Mouse (Mus musculus) stomach, embryonic 15.5 days (tissue): ENCODE measurements at regions not wholly inside any gene's neighbourhood (a gene's known extent, or its start where the extent isn't known, plus 50 kb on each side); places are given as distances from the start of the nearest gene placed in this dataset.

Source experiments
- ATAC-seq: fragments of 200-750 bp; cut with Nextera tagmentation; 2 replicates; pipeline ENCODE4 v1.8.0; 2017; ENCODE audit warnings: low read depth, moderate number of reproducible peaks, moderate TSS enrichment; ENCODE audit not compliant: insufficient read depth, low FRiP score
- H3K27ac ChIP-seq: fragments of 300-500 bp; sonication (generic); 2 replicates; pipeline ENCODE4 v1.5.1; 2015; ENCODE audit warnings: mild to moderate bottlenecking, inconsistent platforms
- H3K27me3 ChIP-seq: fragments of 300-500 bp; sonication (generic); replicated peaks from 2 replicates; pipeline ENCODE4 v1.6.1; 2015; ENCODE audit warnings: inconsistent platforms
- H3K36me3 ChIP-seq: fragments of 300-500 bp; sonication (generic); 2 replicates; pipeline ENCODE4 v1.6.1; 2015; ENCODE audit warnings: inconsistent platforms
- H3K4me1 ChIP-seq: fragments of 300-500 bp; sonication (generic); 2 replicates; pipeline ENCODE4 v1.6.1; 2015; ENCODE audit warnings: inconsistent platforms
- H3K4me2 ChIP-seq: fragments of 300-500 bp; sonication (generic); 2 replicates; pipeline ENCODE4 v1.6.1; 2015; ENCODE audit warnings: mild to moderate bottlenecking, inconsistent platforms
- H3K4me3 ChIP-seq: fragments of 300-500 bp; sonication (generic); replicated peaks from 2 replicates; pipeline ENCODE4 v1.5.1; 2015; ENCODE audit warnings: inconsistent platforms
- H3K9ac ChIP-seq: fragments of 300-500 bp; sonication (generic); 2 replicates; pipeline ENCODE4 v1.6.1; 2015; ENCODE audit warnings: inconsistent platforms
- H3K9me3 ChIP-seq: fragments of 300-500 bp; sonication (generic); 2 replicates; pipeline ENCODE4 v1.6.1; 2016; ENCODE audit warnings: inconsistent platforms
- WGBS: fragments of 180-500 bp; shearing (Covaris S2); methylation state at CpG from one replicate; pipeline ENCODE4 v1.1.7; 2015; 5-methylcytosine and 5-hydroxymethylcytosine counted together

- ATAC-seq: no peak
These were observed 431.3 kb downstream of the Ipmk start for GRCm38 (mm10) chr10:71778903-71779302.

GRCm38 (mm10) chr10:71789241-71789640 is 441.7 kb downstream of the Ipmk start:
- no peaks in the 10 kb centered on the region for H3K4me1 ChIP-seq
- no peaks in the 10 kb centered on the region for H3K27me3 ChIP-seq
- no peak overlapping the region for H3K4me3 ChIP-seq
- ATAC-seq: no peak
- H3K9me3 ChIP-seq: no peaks in the 10 kb centered on the region
- H3K9ac ChIP-seq: no peak overlapping the region
- H3K27ac ChIP-seq: no peak overlapping the region
- no peaks in the 10 kb centered on the region for H3K36me3 ChIP-seq
- no peak overlapping the region for H3K4me2 ChIP-seq
- WGBS: 58% methylated on average over 1 of the region's 1 CpGs

More at GRCm38 (mm10) chr10:71778903-71779302, 431.3 kb downstream of the Ipmk start:
- no peaks in the 10 kb centered on the region for H3K27me3 ChIP-seq
- H3K4me3 ChIP-seq: no peak overlapping the region
- H3K27ac ChIP-seq: no peak overlapping the region
- no peak overlapping the region for H3K9ac ChIP-seq
- H3K9me3 ChIP-seq: no peaks in the 10 kb centered on the region
- 93% methylated on average over 7 of the region's 7 CpGs for WGBS
- no peaks in the 10 kb centered on the region for H3K4me1 ChIP-seq
- no peak overlapping the region for H3K4me2 ChIP-seq
- no peaks in the 10 kb centered on the region for H3K36me3 ChIP-seq

GRCm38 (mm10) chr10:71789936-71790335 is 442.4 kb downstream of the Ipmk start:
- Histone ChIP-seq H3K9ac (no peak overlapping the region), H3K27ac (no peak overlapping the region), H3K9me3 (no peaks in the 10 kb centered on the region), H3K4me2 (no peak overlapping the region), H3K4me1 (no peaks in the 10 kb centered on the region), H3K4me3 (no peak overlapping the region), H3K36me3 (no peaks in the 10 kb centered on the region), H3K27me3 (no peaks in the 10 kb centered on the region)
- no peak for ATAC-seq
- 79% methylated on average over 1 of the region's 1 CpGs for WGBS

GRCm38 (mm10) chr10:71798638-71799037 is 451.1 kb downstream of the Ipmk start:
- Histone ChIP-seq H3K27ac (no peak overlapping the region), H3K9me3 (no peaks in the 10 kb centered on the region), H3K4me3 (no peak overlapping the region), H3K4me1 (no peaks in the 10 kb centered on the region), H3K36me3 (no peaks in the 10 kb centered on the region), H3K27me3 (no peaks in the 10 kb centered on the region), H3K9ac (no peak overlapping the region), H3K4me2 (no peak overlapping the region)
- ATAC-seq: no peak
- WGBS: 82% methylated on average over 2 of the region's 2 CpGs

GRCm38 (mm10) chr10:71802457-71802856 is 454.9 kb downstream of the Ipmk start:
- no peak for ATAC-seq

GRCm38 (mm10) chr10:71832633-71833032 is 485.1 kb downstream of the Ipmk start:
- 67% methylated on average over 2 of the region's 2 CpGs for WGBS

More at GRCm38 (mm10) chr10:71802457-71802856, 454.9 kb downstream of the Ipmk start:
- H3K9me3 ChIP-seq: no peaks in the 10 kb centered on the region
- no peak overlapping the region for H3K9ac ChIP-seq
- H3K36me3 ChIP-seq: no peaks in the 10 kb centered on the region
- H3K27me3 ChIP-seq: no peaks in the 10 kb centered on the region
- 69% methylated on average over 3 of the region's 3 CpGs for WGBS
- H3K27ac ChIP-seq: no peak overlapping the region
- H3K4me3 ChIP-seq: no peak overlapping the region
- no peaks in the 10 kb centered on the region for H3K4me1 ChIP-seq
- no peak overlapping the region for H3K4me2 ChIP-seq

GRCm38 (mm10) chr10:71835018-71835417 is 487.5 kb downstream of the Ipmk start:
- H3K4me2 ChIP-seq: no peak overlapping the region
- H3K27me3 ChIP-seq: no peaks in the 10 kb centered on the region
- H3K36me3 ChIP-seq: no peaks in the 10 kb centered on the region
- H3K9ac ChIP-seq: no peak overlapping the region
- no peaks in the 10 kb centered on the region for H3K4me1 ChIP-seq
- no peak overlapping the region for H3K4me3 ChIP-seq
- no peak for ATAC-seq
- no peaks in the 10 kb centered on the region for H3K9me3 ChIP-seq
- WGBS: 60% methylated on average over 1 of the region's 1 CpGs
- H3K27ac ChIP-seq: no peak overlapping the region

More at GRCm38 (mm10) chr10:71832633-71833032, 485.1 kb downstream of the Ipmk start:
- no peaks in the 10 kb centered on the region for H3K9me3 ChIP-seq
- H3K4me2 ChIP-seq: no peak overlapping the region
- H3K27me3 ChIP-seq: no peaks in the 10 kb centered on the region
- no peak overlapping the region for H3K9ac ChIP-seq
- H3K4me3 ChIP-seq: no peak overlapping the region
- ATAC-seq: no peak
- H3K27ac ChIP-seq: no peak overlapping the region
- H3K4me1 ChIP-seq: no peaks in the 10 kb centered on the region
- no peaks in the 10 kb centered on the region for H3K36me3 ChIP-seq

- no peaks in the 10 kb centered on the region for H3K4me1 ChIP-seq
- H3K27me3 ChIP-seq: no peaks in the 10 kb centered on the region
- H3K4me2 ChIP-seq: no peak overlapping the region
- WGBS: 70% methylated on average over 4 of the region's 4 CpGs
- no peak overlapping the region for H3K9ac ChIP-seq
- H3K9me3 ChIP-seq: no peaks in the 10 kb centered on the region
- H3K4me3 ChIP-seq: no peak overlapping the region
- H3K36me3 ChIP-seq: no peaks in the 10 kb centered on the region
- no peak for ATAC-seq
- no peak overlapping the region for H3K27ac ChIP-seq
These were observed 509.5 kb downstream of the Ipmk start for GRCm38 (mm10) chr10:71857089-71857488.

GRCm38 (mm10) chr10:71857518-71857973 is 510.0 kb downstream of the Ipmk start:
- H3K27ac ChIP-seq: no peak overlapping the region
- no peaks in the 10 kb centered on the region for H3K27me3 ChIP-seq
- no peak overlapping the region for H3K4me2 ChIP-seq
- ATAC-seq: peak; percentile 47; the same call in 1 of the 2 replicates
- no peaks in the 10 kb centered on the region for H3K4me1 ChIP-seq
- no peaks in the 10 kb centered on the region for H3K36me3 ChIP-seq
- no peak overlapping the region for H3K4me3 ChIP-seq
- 17% methylated on average over 8 of the region's 8 CpGs for WGBS
- no peaks in the 10 kb centered on the region for H3K9me3 ChIP-seq
- no peak overlapping the region for H3K9ac ChIP-seq

- Histone ChIP-seq H3K4me2 (no peak overlapping the region), H3K4me1 (no peaks in the 10 kb centered on the region), H3K36me3 (no peaks in the 10 kb centered on the region), H3K4me3 (no peak overlapping the region), H3K27me3 (no peaks in the 10 kb centered on the region), H3K27ac (no peak overlapping the region), H3K9ac (no peak overlapping the region), H3K9me3 (no peaks in the 10 kb centered on the region)
- WGBS: 54% methylated on average over 2 of the region's 2 CpGs
- ATAC-seq: no peak
These were observed 546.2 kb downstream of the Ipmk start for GRCm38 (mm10) chr10:71893726-71894125.

GRCm38 (mm10) chr10:71905029-71905428 is 557.5 kb downstream of the Ipmk start:
- H3K9me3 ChIP-seq: no peaks in the 10 kb centered on the region
- no peak overlapping the region for H3K4me3 ChIP-seq
- H3K4me2 ChIP-seq: no peak overlapping the region
- H3K36me3 ChIP-seq: no peaks in the 10 kb centered on the region
- ATAC-seq: no peak
- H3K4me1 ChIP-seq: no peaks in the 10 kb centered on the region
- WGBS: 79% methylated on average over 4 of the region's 4 CpGs
- no peak overlapping the region for H3K9ac ChIP-seq
- no peak overlapping the region for H3K27ac ChIP-seq
- no peaks in the 10 kb centered on the region for H3K27me3 ChIP-seq
